Mouse (Mus musculus) neutrophil, adult 83 days (primary cell): ENCODE results near the gene Sly. TPM values are rescaled to one million over a fixed set of nuclear protein-coding genes. Genes with fewer than 3 reads are reported as not detected.

Source experiments
- total RNA-seq, 2 experiments: library from RNA; stranded (reverse); gene quantifications; one replicate each; pipeline ENCODE4 v1.2.4; 2023

The Sly gene
- total RNA-seq, result not detected

GRCm38 (mm10) chrY:57186888-57187287 is at the start of gene Sly:
TSS of gene Sly (plus strand) at chrY:57187188.

